Mouse (Mus musculus): ENCODE measurements around the gene Hspa1l. TPM values are rescaled to one million over a fixed set of nuclear protein-coding genes. Genes with fewer than 3 reads are reported as not detected.

Hspa1l gene
- polyA plus RNA-seq, 1 experiment, result 0.58 TPM

DNA sequence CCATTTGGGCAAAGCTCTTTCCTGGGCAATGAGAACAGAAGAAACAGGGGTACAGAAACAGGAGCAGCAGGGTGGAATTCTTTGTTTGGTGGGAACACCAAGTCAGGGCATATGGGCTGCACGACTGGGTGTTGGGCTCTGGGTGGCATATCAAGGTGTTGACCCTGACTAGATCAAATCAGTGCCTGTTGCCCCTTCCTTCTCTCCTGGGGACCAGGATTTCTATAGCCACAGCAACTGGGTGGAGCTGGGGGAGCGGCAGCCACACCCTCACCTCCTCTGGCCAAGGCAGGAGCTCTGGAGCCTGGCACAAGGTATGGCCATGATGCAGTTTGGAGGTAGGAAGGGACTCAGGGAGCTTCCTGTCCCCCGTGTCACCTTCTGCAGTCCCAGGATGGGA is 45.7 kb downstream of the Hspa1l start:
- H3K27me3 ChIP-seq (replicated peaks; ENCODE audit: control insufficient read depth, insufficient read depth, low read length), result no peaks in the 10 kb centered on the region
- 92% methylated on average over 3 of the region's 3 CpGs for WGBS
- H3K4me1 ChIP-seq (ENCODE audit: control insufficient read depth, insufficient read depth, low read length), result no peaks in the 10 kb centered on the region
- TF ChIP-seq CTCF (conservative IDR thresholded peaks at IDR 0.05; ENCODE audit: insufficient read depth, insufficient read length, low read depth, low read length) (no peak), POLR2A (IDR thresholded peaks at IDR 0.05; ENCODE audit: low read depth, low read length) (no peak)
- H3K36me3 ChIP-seq (ENCODE audit: control insufficient read depth, insufficient read depth, low read length), result no peaks in the 10 kb centered on the region
- no peak for DNase-seq
- H3K4me3 ChIP-seq (ENCODE audit: insufficient read depth, low read depth, low read length), result no peak overlapping the region
- no peak overlapping the region for H3K27ac ChIP-seq (ENCODE audit: insufficient read depth, low read depth, low read length)

DNA sequence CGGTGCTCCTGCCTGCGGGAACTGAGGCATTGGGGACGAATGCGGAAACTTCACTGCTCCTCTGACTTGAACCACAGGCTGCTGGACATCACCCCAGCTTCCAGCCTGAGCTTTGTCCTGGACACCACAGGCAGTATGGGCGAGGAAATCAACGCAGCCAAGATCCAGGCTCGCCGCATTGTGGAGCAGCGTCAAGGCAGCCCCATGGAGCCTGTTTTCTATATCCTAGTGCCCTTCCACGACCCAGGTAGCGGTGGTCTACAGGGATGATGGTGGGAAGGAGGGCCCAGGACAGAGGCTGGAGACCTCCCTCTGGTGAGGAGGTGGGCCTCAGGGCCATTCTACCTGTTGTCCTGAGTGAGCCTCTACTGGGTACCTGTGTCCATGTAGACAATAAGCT is 47.4 kb downstream of the Hspa1l start:
- 85% methylated on average over 11 of the region's 11 CpGs for WGBS

DNA sequence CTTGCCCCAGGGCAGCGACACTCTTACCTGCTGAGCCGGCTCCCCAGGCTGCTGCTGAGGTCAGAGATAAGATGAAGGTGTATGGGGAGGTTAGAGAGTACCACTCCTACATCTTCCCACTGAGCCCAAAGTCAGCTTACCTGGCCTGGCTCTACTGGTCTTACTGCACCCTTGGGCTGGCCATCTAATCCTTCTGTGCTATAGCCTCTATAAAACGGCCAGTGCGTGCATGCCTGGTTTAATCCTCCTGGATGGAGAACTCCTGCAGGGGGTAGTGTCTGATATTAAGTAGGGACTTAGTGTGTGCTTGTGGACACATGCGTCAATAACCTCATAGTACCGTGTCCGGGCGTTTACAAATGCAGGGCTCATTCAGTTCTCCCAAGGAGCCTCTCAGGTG is 48.0 kb downstream of the Hspa1l start:
- TF ChIP-seq CTCF (conservative IDR thresholded peaks at IDR 0.05; ENCODE audit: insufficient read depth, insufficient read length, low read depth, low read length) (no peak), POLR2A (IDR thresholded peaks at IDR 0.05; ENCODE audit: low read depth, low read length) (no peak)
- DNase-seq, result no peak
- no peak overlapping the region for H3K4me3 ChIP-seq (ENCODE audit: insufficient read depth, low read depth, low read length)

More for the DNA sequence above, 47.4 kb downstream of the Hspa1l start:
- TF ChIP-seq POLR2A (IDR thresholded peaks at IDR 0.05; ENCODE audit: low read depth, low read length), result no peak
- no peak for TF ChIP-seq CTCF (conservative IDR thresholded peaks at IDR 0.05; ENCODE audit: insufficient read depth, insufficient read length, low read depth, low read length)
- H3K4me3 ChIP-seq (ENCODE audit: insufficient read depth, low read depth, low read length), result no peak overlapping the region
- no peak overlapping the region for H3K27ac ChIP-seq (ENCODE audit: insufficient read depth, low read depth, low read length)
- no peaks in the 10 kb centered on the region for H3K27me3 ChIP-seq (replicated peaks; ENCODE audit: control insufficient read depth, insufficient read depth, low read length)
- DNase-seq, result no peak
- H3K36me3 ChIP-seq (ENCODE audit: control insufficient read depth, insufficient read depth, low read length), result no peaks in the 10 kb centered on the region
- no peaks in the 10 kb centered on the region for H3K4me1 ChIP-seq (ENCODE audit: control insufficient read depth, insufficient read depth, low read length)

DNA sequence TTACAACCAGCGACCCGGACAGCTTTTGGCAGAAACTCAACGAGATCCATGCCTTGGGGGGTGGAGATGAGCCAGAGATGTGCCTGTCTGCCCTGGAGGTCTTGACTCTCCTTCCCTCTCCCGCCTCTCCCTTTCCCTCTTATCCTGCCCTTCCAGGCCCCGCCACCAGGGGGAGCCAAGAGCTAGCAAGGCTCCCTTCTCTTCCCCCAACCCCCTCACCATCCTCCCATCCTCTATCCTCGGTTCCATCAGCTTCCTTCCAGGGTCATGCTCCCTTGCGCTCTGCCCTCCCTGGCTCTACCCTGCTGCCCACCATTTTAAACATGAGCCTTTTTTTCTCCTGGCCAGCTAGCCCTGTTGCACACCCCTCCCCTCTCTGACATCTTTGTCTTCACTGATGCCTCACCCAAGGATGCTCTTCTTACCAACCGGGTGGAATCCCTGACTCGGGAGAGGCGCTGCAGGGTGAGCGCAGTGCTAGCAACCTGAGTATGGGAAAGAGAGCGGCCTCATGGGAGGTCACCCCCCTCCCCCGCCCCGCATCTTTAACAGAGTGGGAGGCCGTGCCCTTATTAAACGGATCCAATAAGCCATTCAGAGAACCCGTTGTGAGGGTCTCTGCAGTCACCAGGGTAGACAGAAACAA is 48.8 kb downstream of the Hspa1l start:
- H3K36me3 ChIP-seq (ENCODE audit: control insufficient read depth, insufficient read depth, low read length), result no peaks in the 10 kb centered on the region
- H3K4me3 ChIP-seq (ENCODE audit: insufficient read depth, low read depth, low read length), result no peak overlapping the region
- H3K27ac ChIP-seq (ENCODE audit: insufficient read depth, low read depth, low read length), result peak overlapping the region; percentile 86; the same call in 1 of the 2 replicates
- no peaks in the 10 kb centered on the region for H3K27me3 ChIP-seq (replicated peaks; ENCODE audit: control insufficient read depth, insufficient read depth, low read length)
- no peaks in the 10 kb centered on the region for H3K4me1 ChIP-seq (ENCODE audit: control insufficient read depth, insufficient read depth, low read length)
- peak; percentile 95 for TF ChIP-seq CTCF (conservative IDR thresholded peaks at IDR 0.05; ENCODE audit: insufficient read depth, insufficient read length, low read depth, low read length)
- TF ChIP-seq POLR2A (IDR thresholded peaks at IDR 0.05; ENCODE audit: low read depth, low read length), result no peak
- WGBS, result 13% methylated on average over 17 of the region's 17 CpGs
- DNase-seq, result peak; percentile 87

More for the DNA sequence above, 48.0 kb downstream of the Hspa1l start:
- Histone ChIP-seq H3K27ac (ENCODE audit: insufficient read depth, low read depth, low read length) (no peak overlapping the region), H3K27me3 (replicated peaks; ENCODE audit: control insufficient read depth, insufficient read depth, low read length) (no peaks in the 10 kb centered on the region), H3K4me1 (ENCODE audit: control insufficient read depth, insufficient read depth, low read length) (no peaks in the 10 kb centered on the region), H3K36me3 (ENCODE audit: control insufficient read depth, insufficient read depth, low read length) (no peaks in the 10 kb centered on the region)
- 91% methylated on average over 8 of the region's 8 CpGs for WGBS

DNA sequence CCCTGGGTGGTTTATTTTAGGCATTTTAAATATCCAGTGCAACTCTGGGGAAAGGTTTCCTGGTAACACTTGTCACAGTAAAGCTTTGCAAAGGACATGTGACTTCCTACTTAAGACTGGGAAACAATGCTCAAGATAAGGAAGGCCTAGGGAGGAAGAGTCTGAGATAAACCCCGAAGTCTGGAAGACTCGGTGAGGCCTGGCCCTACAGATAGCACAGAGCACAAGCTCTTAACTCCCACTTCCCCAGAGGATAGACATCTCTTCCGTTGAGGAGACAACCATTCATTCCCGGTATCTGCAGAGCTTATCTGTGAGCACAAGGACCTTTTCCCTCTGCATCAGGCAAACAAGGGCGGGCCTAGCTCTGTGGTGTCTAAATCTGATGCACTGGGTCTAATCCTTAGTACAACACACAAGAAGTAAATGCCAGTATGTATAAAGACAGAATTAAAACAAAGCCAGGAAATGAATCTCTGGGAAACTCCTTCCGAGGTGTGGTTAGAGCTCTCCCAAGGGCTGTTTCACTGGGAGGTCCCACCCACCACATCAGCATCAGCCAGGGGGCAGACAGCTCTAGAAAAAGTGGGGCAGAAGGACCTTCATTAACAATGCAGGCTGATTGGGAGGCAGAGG is 49.5 kb downstream of the Hspa1l start:
- Histone ChIP-seq H3K4me3 (ENCODE audit: insufficient read depth, low read depth, low read length) (no peak overlapping the region), H3K27ac (ENCODE audit: insufficient read depth, low read depth, low read length) (peak overlapping the region; percentile 86), H3K4me1 (ENCODE audit: control insufficient read depth, insufficient read depth, low read length) (no peaks in the 10 kb centered on the region), H3K36me3 (ENCODE audit: control insufficient read depth, insufficient read depth, low read length) (no peaks in the 10 kb centered on the region), H3K27me3 (replicated peaks; ENCODE audit: control insufficient read depth, insufficient read depth, low read length) (no peaks in the 10 kb centered on the region)
- no peak for TF ChIP-seq POLR2A (IDR thresholded peaks at IDR 0.05; ENCODE audit: low read depth, low read length)
- no peak for TF ChIP-seq CTCF (conservative IDR thresholded peaks at IDR 0.05; ENCODE audit: insufficient read depth, insufficient read length, low read depth, low read length)
- DNase-seq, result peak; percentile 44
- WGBS, result 66% methylated on average over 6 of the region's 6 CpGs

DNA sequence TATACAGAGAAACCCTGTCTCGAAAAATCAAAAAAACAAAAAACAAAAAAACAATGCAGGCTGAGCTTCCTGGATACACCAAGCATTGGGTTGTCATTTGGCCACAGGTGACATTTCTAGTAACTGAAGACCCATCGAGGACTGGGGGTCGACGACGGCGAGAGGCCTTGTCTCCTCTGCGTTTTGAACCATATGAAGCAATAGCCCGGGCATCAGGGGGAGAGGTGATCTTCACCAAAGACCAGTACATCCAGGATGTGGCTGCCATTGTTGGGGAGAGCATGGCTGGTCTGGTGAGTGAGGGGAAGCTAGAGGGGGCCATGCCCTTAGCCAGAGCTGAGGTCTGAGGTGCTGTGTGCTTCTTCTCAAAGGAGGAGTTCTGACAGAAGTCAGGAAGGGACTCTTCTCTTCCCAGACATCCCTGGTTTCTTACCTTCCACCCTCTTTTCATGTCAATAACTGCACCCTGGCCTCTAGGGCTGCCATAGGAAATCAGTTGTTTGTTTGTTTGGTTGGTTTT is 50.1 kb downstream of the Hspa1l start:
- H3K4me3 ChIP-seq (ENCODE audit: insufficient read depth, low read depth, low read length), result no peak overlapping the region
- H3K27ac ChIP-seq (ENCODE audit: insufficient read depth, low read depth, low read length), result peak overlapping the region; percentile 32; the same call in 1 of the 2 replicates
- DNase-seq, result no peak
- 92% methylated on average over 8 of the region's 8 CpGs for WGBS
- H3K36me3 ChIP-seq (ENCODE audit: control insufficient read depth, insufficient read depth, low read length), result no peaks in the 10 kb centered on the region
- no peaks in the 10 kb centered on the region for H3K27me3 ChIP-seq (replicated peaks; ENCODE audit: control insufficient read depth, insufficient read depth, low read length)
- TF ChIP-seq CTCF (conservative IDR thresholded peaks at IDR 0.05; ENCODE audit: insufficient read depth, insufficient read length, low read depth, low read length) (no peak), POLR2A (IDR thresholded peaks at IDR 0.05; ENCODE audit: low read depth, low read length) (no peak)
- no peaks in the 10 kb centered on the region for H3K4me1 ChIP-seq (ENCODE audit: control insufficient read depth, insufficient read depth, low read length)

DNA sequence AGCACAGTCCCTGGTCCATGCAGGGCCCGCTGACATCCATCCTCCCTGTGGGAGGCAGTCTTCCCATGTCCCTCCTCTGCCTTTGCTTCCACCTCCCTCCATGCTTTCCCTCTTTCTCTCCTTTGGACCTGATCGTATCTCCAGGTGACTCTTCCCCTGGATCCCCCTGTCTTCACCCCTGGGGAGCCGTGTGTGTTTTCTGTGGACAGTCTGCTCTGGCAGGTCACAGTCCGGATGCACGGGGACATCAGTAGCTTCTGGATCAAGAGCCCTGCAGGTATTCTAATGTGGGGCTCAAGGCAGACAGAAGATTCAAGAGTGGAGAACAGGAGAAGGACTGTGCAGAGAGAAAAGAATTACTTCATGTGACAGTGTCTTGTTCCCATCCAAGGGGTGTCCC is 50.7 kb downstream of the Hspa1l start:
- Histone ChIP-seq H3K27me3 (replicated peaks; ENCODE audit: control insufficient read depth, insufficient read depth, low read length) (no peaks in the 10 kb centered on the region), H3K27ac (ENCODE audit: insufficient read depth, low read depth, low read length) (no peak overlapping the region), H3K4me1 (ENCODE audit: control insufficient read depth, insufficient read depth, low read length) (no peaks in the 10 kb centered on the region), H3K36me3 (ENCODE audit: control insufficient read depth, insufficient read depth, low read length) (no peaks in the 10 kb centered on the region), H3K4me3 (ENCODE audit: insufficient read depth, low read depth, low read length) (no peak overlapping the region)
- 86% methylated on average over 5 of the region's 5 CpGs for WGBS
- TF ChIP-seq CTCF (conservative IDR thresholded peaks at IDR 0.05; ENCODE audit: insufficient read depth, insufficient read length, low read depth, low read length), result no peak
- TF ChIP-seq POLR2A (IDR thresholded peaks at IDR 0.05; ENCODE audit: low read depth, low read length), result no peak
- no peak for DNase-seq

Data from kidney, adult 2 months (tissue).